Mouse (Mus musculus): ENCODE data around the gene Hist1h2ad. TPM values are rescaled to one million over a fixed set of nuclear protein-coding genes. Genes with fewer than 3 reads are reported as not detected.
"Not testable (repeated sequence)": the region's sequence is repeated elsewhere in the genome, so short reads cannot be mapped to it uniquely, and the experiment has no call there.

The Hist1h2ad gene
- polyA plus RNA-seq, 1 experiment from 2014 or later: 1.1 TPM

GRCm38 (mm10) chr13:23581408-23582218 lies 7.4 kb downstream of the Hist1h2ad start, which contains the start of gene Hist1h4d:
TSS of gene Hist1h4d (plus strand) at chr13:23581598.
- peak; percentile 92 for ATAC-seq (ENCODE audit: low read depth)
- under 1% methylated on average over 43 of the region's 43 CpGs for WGBS

GRCm38 (mm10) chr13:23582219-23583056 lies 8.3 kb downstream of the Hist1h2ad start:
- H3K27me3 ChIP-seq (ENCODE audit: control insufficient read depth, insufficient read depth, low read length): no peaks in the 10 kb centered on the region
- peak overlapping the region; percentile 52 for H3K9ac ChIP-seq (replicated peaks; ENCODE audit: low read depth, low read length)
- no peaks in the 10 kb centered on the region for H3K36me3 ChIP-seq (ENCODE audit: control insufficient read depth, insufficient read depth, low read length)
- peak overlapping the region; percentile 92 for H3K4me2 ChIP-seq (ENCODE audit: low read depth, low read length)
- 5% methylated on average over 6 of the region's 6 CpGs for WGBS
- ATAC-seq (ENCODE audit: low read depth): no peak
- peak overlapping the region; percentile 41 for H3K27ac ChIP-seq (ENCODE audit: low read depth, low read length)
- no peaks in the 10 kb centered on the region for H3K9me3 ChIP-seq (ENCODE audit: control insufficient read depth, low read length)
- H3K4me1 ChIP-seq (ENCODE audit: control insufficient read depth, insufficient read depth, low read length): peaks cover 23% of the 10 kb centered on the region
- H3K4me3 ChIP-seq (ENCODE audit: low read depth, low read length): peak overlapping the region; percentile 43

More at GRCm38 (mm10) chr13:23581408-23582218, 7.4 kb downstream of the Hist1h2ad start, which contains the start of gene Hist1h4d:
- H3K36me3 ChIP-seq (ENCODE audit: control insufficient read depth, insufficient read depth, low read length): no peaks in the 10 kb centered on the region
- H3K4me2 ChIP-seq (ENCODE audit: low read depth, low read length): peak within 1 kb of the TSS; percentile 92
- peak within 1 kb of the TSS; percentile 52 for H3K9ac ChIP-seq (replicated peaks; ENCODE audit: low read depth, low read length)
- H3K4me1 ChIP-seq (ENCODE audit: control insufficient read depth, insufficient read depth, low read length): peaks cover 26% of the 10 kb centered on the region
- H3K27me3 ChIP-seq (ENCODE audit: control insufficient read depth, insufficient read depth, low read length): no peaks in the 10 kb centered on the region
- peak within 1 kb of the TSS; percentile 43 for H3K4me3 ChIP-seq (ENCODE audit: low read depth, low read length)
- H3K9me3 ChIP-seq (ENCODE audit: control insufficient read depth, low read length): no peaks in the 10 kb centered on the region
- peak within 1 kb of the TSS; percentile 41 for H3K27ac ChIP-seq (ENCODE audit: low read depth, low read length)

GRCm38 (mm10) chr13:23583387-23584068 lies 9.3 kb downstream of the Hist1h2ad start:
- Histone ChIP-seq H3K4me2 (ENCODE audit: low read depth, low read length) (no peak overlapping the region), H3K9me3 (ENCODE audit: control insufficient read depth, low read length) (no peaks in the 10 kb centered on the region), H3K4me3 (ENCODE audit: low read depth, low read length) (no peak overlapping the region), H3K9ac (replicated peaks; ENCODE audit: low read depth, low read length) (no peak overlapping the region), H3K4me1 (ENCODE audit: control insufficient read depth, insufficient read depth, low read length) (peaks cover 23% of the 10 kb centered on the region), H3K27me3 (ENCODE audit: control insufficient read depth, insufficient read depth, low read length) (no peaks in the 10 kb centered on the region), H3K27ac (ENCODE audit: low read depth, low read length) (no peak overlapping the region), H3K36me3 (ENCODE audit: control insufficient read depth, insufficient read depth, low read length) (no peaks in the 10 kb centered on the region)
- no peak for ATAC-seq (ENCODE audit: low read depth)

GRCm38 (mm10) chr13:23584331-23584730 lies 10.2 kb downstream of the Hist1h2ad start:
- no peaks in the 10 kb centered on the region for H3K27me3 ChIP-seq (ENCODE audit: control insufficient read depth, insufficient read depth, low read length)
- ATAC-seq (ENCODE audit: low read depth): no peak
- no peaks in the 10 kb centered on the region for H3K36me3 ChIP-seq (ENCODE audit: control insufficient read depth, insufficient read depth, low read length)
- peak overlapping the region; percentile 46 for H3K4me3 ChIP-seq (ENCODE audit: low read depth, low read length)
- H3K27ac ChIP-seq (ENCODE audit: low read depth, low read length): peak overlapping the region; percentile 92; the same call in 1 of the 2 replicates
- H3K4me1 ChIP-seq (ENCODE audit: control insufficient read depth, insufficient read depth, low read length): peaks cover 23% of the 10 kb centered on the region
- peak overlapping the region; percentile 92 for H3K4me2 ChIP-seq (ENCODE audit: low read depth, low read length)
- H3K9me3 ChIP-seq (ENCODE audit: control insufficient read depth, low read length): no peaks in the 10 kb centered on the region
- peak overlapping the region; percentile 72; the same call in 1 of the 2 replicates for H3K9ac ChIP-seq (replicated peaks; ENCODE audit: low read depth, low read length)

GRCm38 (mm10) chr13:23585029-23585441 lies 10.9 kb downstream of the Hist1h2ad start:
- H3K4me3 ChIP-seq (ENCODE audit: low read depth, low read length): peak overlapping the region; percentile 46
- H3K27me3 ChIP-seq (ENCODE audit: control insufficient read depth, insufficient read depth, low read length): no peaks in the 10 kb centered on the region
- under 1% methylated on average over 21 of the region's 21 CpGs for WGBS
- no peak for ATAC-seq (ENCODE audit: low read depth)
- no peaks in the 10 kb centered on the region for H3K36me3 ChIP-seq (ENCODE audit: control insufficient read depth, insufficient read depth, low read length)
- H3K27ac ChIP-seq (ENCODE audit: low read depth, low read length): peak overlapping the region; percentile 92
- peak overlapping the region; percentile 92 for H3K4me2 ChIP-seq (ENCODE audit: low read depth, low read length)
- H3K9me3 ChIP-seq (ENCODE audit: control insufficient read depth, low read length): no peaks in the 10 kb centered on the region
- peaks cover 23% of the 10 kb centered on the region for H3K4me1 ChIP-seq (ENCODE audit: control insufficient read depth, insufficient read depth, low read length)
- H3K9ac ChIP-seq (replicated peaks; ENCODE audit: low read depth, low read length): peak overlapping the region; percentile 72

- not testable (repeated sequence) for H3K36me3 ChIP-seq (ENCODE audit: control insufficient read depth, insufficient read depth, low read length); H3K27me3 ChIP-seq (ENCODE audit: control insufficient read depth, insufficient read depth, low read length); H3K9me3 ChIP-seq (ENCODE audit: control insufficient read depth, low read length)
- peak overlapping the region; percentile 92 for H3K27ac ChIP-seq (ENCODE audit: low read depth, low read length)
- peaks cover 23% of the 10 kb centered on the region for H3K4me1 ChIP-seq (ENCODE audit: control insufficient read depth, insufficient read depth, low read length)
- WGBS: 0% methylated on average over 19 of the region's 36 CpGs
- H3K9ac ChIP-seq (replicated peaks; ENCODE audit: low read depth, low read length): peak overlapping the region; percentile 72
- peak overlapping the region; percentile 92 for H3K4me2 ChIP-seq (ENCODE audit: low read depth, low read length)
- H3K4me3 ChIP-seq (ENCODE audit: low read depth, low read length): peak overlapping the region; percentile 46
- peak; percentile 89 for ATAC-seq (ENCODE audit: low read depth)
Observed at GRCm38 (mm10) chr13:23585442-23586098, 11.4 kb downstream of the Hist1h2ad start.

GRCm38 (mm10) chr13:23586099-23586939 lies 12.1 kb downstream of the Hist1h2ad start:
- WGBS: under 1% methylated on average over 22 of the region's 22 CpGs
- H3K4me3 ChIP-seq (ENCODE audit: low read depth, low read length): peak overlapping the region; percentile 46
- no peaks in the 10 kb centered on the region for H3K9me3 ChIP-seq (ENCODE audit: control insufficient read depth, low read length)
- 0 out of 2 replicates have a peak overlapping the region, but pooled peaks have one; percentile 28 for H3K9ac ChIP-seq (replicated peaks; ENCODE audit: low read depth, low read length)
- no peak for ATAC-seq (ENCODE audit: low read depth)
- peak overlapping the region; percentile 55 for H3K27ac ChIP-seq (ENCODE audit: low read depth, low read length)
- H3K4me2 ChIP-seq (ENCODE audit: low read depth, low read length): peak overlapping the region; percentile 62
- H3K4me1 ChIP-seq (ENCODE audit: control insufficient read depth, insufficient read depth, low read length): peaks cover 23% of the 10 kb centered on the region
- no peaks in the 10 kb centered on the region for H3K36me3 ChIP-seq (ENCODE audit: control insufficient read depth, insufficient read depth, low read length)
- H3K27me3 ChIP-seq (ENCODE audit: control insufficient read depth, insufficient read depth, low read length): no peaks in the 10 kb centered on the region

GRCm38 (mm10) chr13:23586940-23587225 lies 12.7 kb downstream of the Hist1h2ad start:
- H3K4me1 ChIP-seq (ENCODE audit: control insufficient read depth, insufficient read depth, low read length): peaks cover 21% of the 10 kb centered on the region
- ATAC-seq (ENCODE audit: low read depth): no peak
- peak overlapping the region; percentile 62 for H3K4me2 ChIP-seq (ENCODE audit: low read depth, low read length)
- 0% methylated on average over 1 of the region's 1 CpGs for WGBS
- no peaks in the 10 kb centered on the region for H3K9me3 ChIP-seq (ENCODE audit: control insufficient read depth, low read length)
- no peak overlapping the region; the same call in 1 of the 2 replicates for H3K27ac ChIP-seq (ENCODE audit: low read depth, low read length)
- H3K27me3 ChIP-seq (ENCODE audit: control insufficient read depth, insufficient read depth, low read length): no peaks in the 10 kb centered on the region
- no peak overlapping the region for H3K9ac ChIP-seq (replicated peaks; ENCODE audit: low read depth, low read length)
- H3K36me3 ChIP-seq (ENCODE audit: control insufficient read depth, insufficient read depth, low read length): no peaks in the 10 kb centered on the region
- H3K4me3 ChIP-seq (ENCODE audit: low read depth, low read length): 0 out of 2 replicates have a peak overlapping the region, but pooled peaks have one; percentile 46
